Mouse (Mus musculus): ENCODE results near the gene Ctdnep1.

Ctdnep1 gene

GRCm38 (mm10) chr11:69982877-69983276 is 1.9 kb downstream of the Ctdnep1 start:
- DNase-seq (ENCODE audit: low read depth, low spot score): no peak

- DNase-seq (ENCODE audit: low read depth, low spot score): no peak
Measured at GRCm38 (mm10) chr11:69983377-69983776, 2.4 kb downstream of the Ctdnep1 start.

GRCm38 (mm10) chr11:69984431-69984830 is 3.5 kb downstream of the Ctdnep1 start:
- DNase-seq (ENCODE audit: low read depth, low spot score): no peak

GRCm38 (mm10) chr11:69989949-69990348 is 9.0 kb downstream of the Ctdnep1 start:
- DNase-seq (ENCODE audit: low read depth, low spot score): no peak

- peak; percentile 93 for DNase-seq (ENCODE audit: low read depth, low spot score)
Measured at GRCm38 (mm10) chr11:69990850-69991691, 10.1 kb downstream of the Ctdnep1 start, which contains the start of gene Gabarap. Gabarap (plus strand) TSS chr11:69991143.

- DNase-seq (ENCODE audit: low read depth, low spot score): no peak
Measured at GRCm38 (mm10) chr11:69991711-69992110, 10.8 kb downstream of the Ctdnep1 start.

- no peak for DNase-seq (ENCODE audit: low read depth, low spot score)
Measured at GRCm38 (mm10) chr11:69992396-69992795, 11.4 kb downstream of the Ctdnep1 start.

- no peak for DNase-seq (ENCODE audit: low read depth, low spot score)
Measured at GRCm38 (mm10) chr11:69992932-69993331, 12.0 kb downstream of the Ctdnep1 start.

- no peak for DNase-seq (ENCODE audit: low read depth, low spot score)
Measured at GRCm38 (mm10) chr11:69994401-69995090, 13.6 kb downstream of the Ctdnep1 start.

- peak; percentile 99 for DNase-seq (ENCODE audit: low read depth, low spot score)
Measured at GRCm38 (mm10) chr11:69995391-69995960, 14.5 kb downstream of the Ctdnep1 start, which contains the start of gene Phf23. Phf23 (plus strand) TSS chr11:69995777.

GRCm38 (mm10) chr11:69996161-69997061 is 15.5 kb downstream of the Ctdnep1 start:
- DNase-seq (ENCODE audit: low read depth, low spot score): no peak

GRCm38 (mm10) chr11:69997070-69997509 is 16.1 kb downstream of the Ctdnep1 start:
- peak; percentile 81 for DNase-seq (ENCODE audit: low read depth, low spot score)

GRCm38 (mm10) chr11:69998567-69999491 is 17.9 kb downstream of the Ctdnep1 start:
- DNase-seq (ENCODE audit: low read depth, low spot score): no peak

GRCm38 (mm10) chr11:69999666-70000065 is 18.7 kb downstream of the Ctdnep1 start:
- no peak for DNase-seq (ENCODE audit: low read depth, low spot score)

- peak; percentile 98 for DNase-seq (ENCODE audit: low read depth, low spot score)
Measured at GRCm38 (mm10) chr11:70000396-70000898, 19.5 kb downstream of the Ctdnep1 start, which contains the start of gene Dvl2. Dvl2 (plus strand) TSS chr11:70000595.

- DNase-seq (ENCODE audit: low read depth, low spot score): no peak
Measured at GRCm38 (mm10) chr11:70001159-70001558, 20.2 kb downstream of the Ctdnep1 start.

- DNase-seq (ENCODE audit: low read depth, low spot score): peak; percentile 52
Measured at GRCm38 (mm10) chr11:70001865-70002264, 20.9 kb downstream of the Ctdnep1 start.

GRCm38 (mm10) chr11:70002471-70002870 is 21.5 kb downstream of the Ctdnep1 start:
- DNase-seq (ENCODE audit: low read depth, low spot score): no peak

- DNase-seq (ENCODE audit: low read depth, low spot score): peak; percentile 40
Measured at GRCm38 (mm10) chr11:70005521-70005920, 24.6 kb downstream of the Ctdnep1 start.

- no peak for DNase-seq (ENCODE audit: low read depth, low spot score)
Measured at GRCm38 (mm10) chr11:70010033-70010432, 29.1 kb downstream of the Ctdnep1 start.

Data from WW6 (cell line).